Mouse (Mus musculus): ENCODE data around the gene Rtbdn. TPM values are rescaled to one million over a fixed set of nuclear protein-coding genes. Genes with fewer than 3 reads are reported as not detected.

Rtbdn gene
- polyA plus RNA-seq, 1 experiment from 2014 or later, result 0.10 TPM

GRCm38 (mm10) chr8:84997649-84998295 lies 51.0 kb downstream of the Rtbdn start:
- DNase-seq (ENCODE audit: low spot score), result peak; percentile 94

Small RNA genes within 50 kb of the gene (microRNA-seq; reads per million reads assigned to microRNA genes)
- gene Gm24197 (ENCODE audit: borderline number of aligned reads), result not detected

Other genes with a start within 250 kb of the Rtbdn start
- gene Lyl1, start 245.5 kb upstream of the Rtbdn start, polyA plus RNA-seq (2015; fragmentation: Nextera tagmentation; extraction: Ambion mirVana), result 8.1 and 8.8 TPM in 2 replicates
- gene G430095P16Rik, start 224.0 kb upstream of the Rtbdn start, polyA plus RNA-seq (2015; fragmentation: Nextera tagmentation; extraction: Ambion mirVana), result 2.4 and 3.6 TPM in 2 replicates
- 7.2 and 11.7 TPM in 2 replicates for gene Nfix, start 146.6 kb upstream of the Rtbdn start, polyA plus RNA-seq (2015; fragmentation: Nextera tagmentation; extraction: Ambion mirVana)
- 4.0 and 4.4 TPM in 2 replicates for gene Dand5, start 124.2 kb upstream of the Rtbdn start, polyA plus RNA-seq (2015; fragmentation: Nextera tagmentation; extraction: Ambion mirVana)
- 56.4 and 57.4 TPM in 2 replicates for gene Gadd45gip1, start 115.5 kb upstream of the Rtbdn start, polyA plus RNA-seq (2015; fragmentation: Nextera tagmentation; extraction: Ambion mirVana)
- 120 and 141 TPM in 2 replicates for gene Rad23a, start 106.3 kb upstream of the Rtbdn start, polyA plus RNA-seq (2015; fragmentation: Nextera tagmentation; extraction: Ambion mirVana)
- 383 and 479 TPM in 2 replicates for gene Calr, start 100.1 kb upstream of the Rtbdn start, polyA plus RNA-seq (2015; fragmentation: Nextera tagmentation; extraction: Ambion mirVana)
- gene Farsa, start 90.0 kb upstream of the Rtbdn start, polyA plus RNA-seq (2015; fragmentation: Nextera tagmentation; extraction: Ambion mirVana), result 92.4 and 93.1 TPM in 2 replicates
- gene Syce2, start 74.9 kb upstream of the Rtbdn start, polyA plus RNA-seq (2015; fragmentation: Nextera tagmentation; extraction: Ambion mirVana), result 104 and 110 TPM in 2 replicates
- 27.1 and 29.1 TPM in 2 replicates for gene Gcdh, start 53.1 kb upstream of the Rtbdn start, polyA plus RNA-seq (2015; fragmentation: Nextera tagmentation; extraction: Ambion mirVana)
- 0.37 and 0.43 TPM in 2 replicates for gene Klf1, start 45.1 kb upstream of the Rtbdn start, polyA plus RNA-seq (2015; fragmentation: Nextera tagmentation; extraction: Ambion mirVana)
- 12.8 and 12.9 TPM in 2 replicates for gene Dnase2a, start 38.4 kb upstream of the Rtbdn start, polyA plus RNA-seq (2015; fragmentation: Nextera tagmentation; extraction: Ambion mirVana)
- gene Mast1, start 9.6 kb upstream of the Rtbdn start, polyA plus RNA-seq (2015; fragmentation: Nextera tagmentation; extraction: Ambion mirVana), result 0.08 and 0.22 TPM in 2 replicates
- not detected in 2 replicates for gene Gm49661, start 22.4 kb downstream of the Rtbdn start, polyA plus RNA-seq (2015; fragmentation: Nextera tagmentation; extraction: Ambion mirVana)
- gene Prdx2, start 22.6 kb downstream of the Rtbdn start, polyA plus RNA-seq (2015; fragmentation: Nextera tagmentation; extraction: Ambion mirVana), result 450 and 476 TPM in 2 replicates
- 150 TPM in 2 replicates for gene Rnaseh2a, start 22.8 kb downstream of the Rtbdn start, polyA plus RNA-seq (2015; fragmentation: Nextera tagmentation; extraction: Ambion mirVana)
- 71.2 and 71.6 TPM in 2 replicates for gene Junb, start 31.7 kb downstream of the Rtbdn start, polyA plus RNA-seq (2015; fragmentation: Nextera tagmentation; extraction: Ambion mirVana)
- 14.9 and 16.0 TPM in 2 replicates for gene Hook2, start 43.6 kb downstream of the Rtbdn start, polyA plus RNA-seq (2015; fragmentation: Nextera tagmentation; extraction: Ambion mirVana)
- gene Best2, start 67.5 kb downstream of the Rtbdn start, polyA plus RNA-seq (2015; fragmentation: Nextera tagmentation; extraction: Ambion mirVana), result 0.12 TPM in 1 of 2 replicates, not detected in the other
- gene Asna1, start 78.3 kb downstream of the Rtbdn start, polyA plus RNA-seq (2015; fragmentation: Nextera tagmentation; extraction: Ambion mirVana), result 90.7 and 95.8 TPM in 2 replicates
- gene Trir, start 79.8 kb downstream of the Rtbdn start, polyA plus RNA-seq (2015; fragmentation: Nextera tagmentation; extraction: Ambion mirVana), result 172 and 191 TPM in 2 replicates
- 27.4 and 29.0 TPM in 2 replicates for gene Tnpo2, start 89.9 kb downstream of the Rtbdn start, polyA plus RNA-seq (2015; fragmentation: Nextera tagmentation; extraction: Ambion mirVana)
- 15.0 and 18.0 TPM in 2 replicates for gene Fbxw9, start 113.1 kb downstream of the Rtbdn start, polyA plus RNA-seq (2015; fragmentation: Nextera tagmentation; extraction: Ambion mirVana)
- gene Gm5741, start 121.0 kb downstream of the Rtbdn start, polyA plus RNA-seq (2015; fragmentation: Nextera tagmentation; extraction: Ambion mirVana), result not detected in 2 replicates
- gene Dhps, start 124.8 kb downstream of the Rtbdn start, polyA plus RNA-seq (2015; fragmentation: Nextera tagmentation; extraction: Ambion mirVana), result 78.0 and 80.5 TPM in 2 replicates
- gene Wdr83os, start 133.7 kb downstream of the Rtbdn start, polyA plus RNA-seq (2015; fragmentation: Nextera tagmentation; extraction: Ambion mirVana), result 142 and 149 TPM in 2 replicates
- 53.4 and 54.2 TPM in 2 replicates for gene Wdr83, start 134.3 kb downstream of the Rtbdn start, polyA plus RNA-seq (2015; fragmentation: Nextera tagmentation; extraction: Ambion mirVana)
- 64.0 and 68.4 TPM in 2 replicates for gene Man2b1, start 136.3 kb downstream of the Rtbdn start, polyA plus RNA-seq (2015; fragmentation: Nextera tagmentation; extraction: Ambion mirVana)
- gene Zfp791, start 176.1 kb downstream of the Rtbdn start, polyA plus RNA-seq (2015; fragmentation: Nextera tagmentation; extraction: Ambion mirVana), result 0.50 and 0.53 TPM in 2 replicates
- 0.05 TPM in 1 of 2 replicates, not detected in the other for gene Cks1brt, start 204.9 kb downstream of the Rtbdn start, polyA plus RNA-seq (2015; fragmentation: Nextera tagmentation; extraction: Ambion mirVana)

Measured in thymus, postnatal 0 days (tissue).